Mouse (Mus musculus) ovary, adult 18-20 months (tissue): Measurements from ENCODE around the gene Aven.

Source experiments
- DNase-seq: peaks from one replicate; pipeline ENCODE4 v3.0.0; 2022; ENCODE audit warnings: low spot score, mixed read lengths

Gene Aven

DNA sequence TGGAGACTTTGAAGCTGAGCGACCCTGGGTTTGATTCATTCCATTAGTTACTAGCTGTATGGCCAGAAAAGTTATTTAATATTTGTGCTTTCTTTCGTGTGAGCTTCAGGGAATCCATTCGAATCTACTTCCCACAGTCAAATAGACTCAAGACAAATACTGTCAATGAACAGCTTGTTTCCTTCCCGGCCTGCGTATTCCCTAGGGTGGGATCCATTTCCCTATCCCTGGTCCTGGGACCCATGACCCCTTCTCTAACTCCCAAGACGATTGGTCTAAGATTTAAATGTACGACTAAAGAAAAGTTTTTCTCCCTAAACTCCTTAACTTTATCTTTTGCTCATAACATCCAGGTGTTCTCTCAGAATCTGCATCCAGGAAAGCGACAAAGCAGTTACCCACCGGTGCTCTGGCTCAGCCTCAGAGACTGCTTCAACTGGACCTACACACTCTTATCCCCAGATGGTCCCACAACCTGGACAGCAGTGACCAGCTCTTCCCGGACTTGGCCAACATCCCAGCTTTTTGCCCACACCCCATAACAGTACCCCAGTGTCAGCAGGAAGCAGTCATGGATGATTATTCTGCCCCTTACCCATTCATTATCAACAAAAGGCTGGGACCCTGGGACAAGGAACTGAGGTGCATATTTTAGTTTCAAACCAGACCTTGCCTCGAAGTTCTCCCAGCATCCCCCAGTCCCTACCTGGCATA, 2.1 kb upstream of the Aven start:
- no peak for DNase-seq

- DNase-seq: no peak
These were observed 1.1 kb upstream of the Aven start for GRCm38 (mm10) chr2:112491629-112492028.

- DNase-seq: no peak
These were observed 321 bp upstream of the Aven start for GRCm38 (mm10) chr2:112492431-112492855.

- no peak for DNase-seq
These were observed 936 bp downstream of the Aven start for GRCm38 (mm10) chr2:112493539-112494260.

DNA sequence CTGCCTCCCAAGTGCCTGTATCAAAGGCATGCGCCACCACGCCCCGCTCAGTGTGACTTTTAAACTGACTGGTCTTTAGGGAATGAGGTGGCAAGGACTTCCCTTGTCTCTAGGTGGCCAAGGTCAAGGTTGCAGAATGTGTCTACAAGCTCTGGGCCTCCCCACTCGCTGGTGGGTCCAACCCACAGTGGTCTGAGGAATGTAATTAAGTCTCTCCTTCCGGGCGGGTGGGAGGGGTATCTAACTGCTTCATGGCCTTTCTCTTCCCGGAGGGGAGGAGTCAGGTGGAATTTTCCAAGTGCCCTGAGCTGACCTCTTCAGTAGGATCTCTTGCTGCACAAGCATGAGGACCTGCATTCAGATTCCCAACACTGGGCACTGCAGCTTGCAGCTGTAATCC, 5.1 kb downstream of the Aven start:
- no peak for DNase-seq

DNA sequence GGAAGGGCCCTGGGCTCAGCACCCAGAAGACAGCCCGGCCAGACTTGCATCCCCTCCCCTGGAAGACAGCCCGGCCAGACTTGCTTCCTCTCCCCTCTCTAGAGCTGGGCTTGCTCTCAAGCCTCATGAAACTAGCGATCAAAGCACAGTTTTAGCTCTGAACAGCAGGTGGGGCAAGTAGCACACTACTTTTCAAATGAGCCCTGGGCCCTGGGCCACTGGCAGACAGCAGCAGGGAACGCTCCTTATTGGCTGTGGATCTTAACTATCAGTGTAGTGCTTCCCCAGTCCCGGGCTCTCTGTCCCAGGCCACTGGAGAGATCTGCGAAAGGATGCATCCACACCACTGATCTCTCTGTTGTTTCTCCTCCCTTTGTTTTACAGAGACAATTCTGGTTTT, 8.4 kb downstream of the Aven start:
- peak; percentile 63 for DNase-seq

- DNase-seq: no peak
These were observed 11.2 kb downstream of the Aven start for GRCm38 (mm10) chr2:112503978-112504377.

GRCm38 (mm10) chr2:112506841-112507435, 14.2 kb downstream of the Aven start:
- no peak for DNase-seq

DNA sequence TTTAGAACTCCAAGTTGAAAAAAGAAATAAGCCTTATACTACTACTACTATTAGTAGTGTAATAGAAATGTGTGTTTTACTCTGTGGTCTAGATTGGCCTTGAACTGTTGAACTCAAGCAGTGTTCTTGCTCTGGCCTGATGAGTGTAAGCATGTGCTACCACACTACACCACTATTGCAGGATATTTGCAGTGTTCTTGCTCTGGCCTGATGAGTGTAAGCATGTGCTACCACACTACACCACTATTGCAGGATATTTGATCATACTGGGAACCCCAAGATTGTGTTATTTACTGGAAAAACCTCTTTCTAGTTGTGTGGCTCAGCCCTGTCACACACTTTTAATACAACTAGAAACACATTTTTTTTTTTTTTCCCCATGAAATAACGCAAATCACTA, 14.7 kb downstream of the Aven start:
- DNase-seq: no peak

DNA sequence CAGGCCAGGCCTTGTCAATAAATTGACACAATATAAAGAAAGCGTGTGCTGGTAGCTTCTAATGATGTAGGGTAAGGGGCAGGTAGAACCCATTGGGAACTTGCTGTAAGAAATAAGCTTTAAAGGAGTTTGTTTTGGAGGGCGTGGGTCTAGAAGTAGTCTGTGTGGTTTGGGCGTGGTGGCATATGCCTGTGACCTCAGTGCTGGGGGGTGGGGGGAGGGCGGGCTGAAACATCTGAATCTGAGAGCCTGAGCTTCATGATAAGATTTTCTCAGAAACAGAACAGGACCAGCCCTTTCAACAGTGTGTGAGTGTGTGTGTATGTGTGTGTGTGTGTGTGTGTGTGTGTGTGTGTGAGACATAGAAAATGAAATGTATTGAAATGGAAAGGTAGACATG, 17.4 kb downstream of the Aven start:
- no peak for DNase-seq

DNA sequence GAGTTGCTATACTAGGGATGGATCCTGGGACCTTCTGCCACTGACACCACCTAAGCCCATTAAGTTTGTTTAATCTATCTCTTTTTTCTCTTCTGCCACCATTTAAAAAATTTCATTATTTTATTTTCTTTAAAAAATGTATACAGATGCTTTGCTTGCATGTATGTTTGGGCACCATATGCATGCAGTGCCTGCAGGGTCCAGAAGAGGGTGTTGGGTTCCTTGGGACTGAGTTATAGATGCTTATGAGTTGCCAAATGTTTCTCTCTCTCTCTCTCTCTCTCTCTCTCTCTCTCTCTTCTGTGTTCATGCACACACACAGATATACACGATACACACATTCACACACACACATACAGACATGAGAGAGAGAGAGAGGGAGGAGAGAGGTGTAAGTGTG, 20.3 kb downstream of the Aven start:
- DNase-seq: no peak

- no peak for DNase-seq
These were observed 24.0 kb downstream of the Aven start for GRCm38 (mm10) chr2:112516728-112517127.

DNA sequence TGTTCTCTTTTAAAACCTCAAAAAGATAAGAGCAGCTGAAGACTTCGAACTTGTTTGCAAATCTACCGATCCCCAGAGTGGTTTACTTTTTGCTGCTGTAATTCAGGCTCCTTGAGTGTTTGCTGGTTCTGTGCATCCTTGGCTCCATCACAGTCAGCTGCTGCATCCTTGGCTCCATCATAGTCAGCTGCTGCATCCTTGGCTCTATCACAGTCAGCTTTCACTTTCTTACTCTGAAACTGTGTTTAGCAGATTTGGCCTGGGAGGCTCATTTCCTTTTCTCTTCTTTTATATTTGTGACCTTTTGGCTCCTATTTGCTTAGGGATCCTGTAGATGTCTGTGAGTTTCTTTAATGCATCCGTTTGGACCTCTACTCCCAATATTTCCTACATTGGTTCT, 24.5 kb downstream of the Aven start:
- no peak for DNase-seq

GRCm38 (mm10) chr2:112518541-112518940, 25.8 kb downstream of the Aven start:
- no peak for DNase-seq

- no peak for DNase-seq
These were observed 28.0 kb downstream of the Aven start for GRCm38 (mm10) chr2:112520526-112521482.

DNA sequence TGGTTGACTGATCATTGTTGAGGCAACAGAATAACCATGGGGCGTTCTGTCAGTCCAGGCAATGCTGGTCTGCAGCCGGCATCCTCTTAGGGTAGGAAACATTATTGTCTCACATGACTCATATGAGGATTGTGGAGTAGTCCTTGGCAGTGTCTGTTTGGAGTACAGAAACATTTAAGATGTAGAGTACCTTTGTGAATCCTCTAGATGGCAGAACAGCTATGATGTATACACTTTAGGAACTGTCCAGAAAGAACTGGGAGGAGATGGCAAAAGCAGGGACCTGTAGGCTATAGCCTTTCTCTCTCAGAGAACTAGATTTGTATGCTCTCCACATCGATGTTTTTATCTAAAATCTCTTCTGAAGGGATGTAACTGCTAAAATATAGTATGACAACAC, 34.2 kb downstream of the Aven start:
- DNase-seq: no peak

DNA sequence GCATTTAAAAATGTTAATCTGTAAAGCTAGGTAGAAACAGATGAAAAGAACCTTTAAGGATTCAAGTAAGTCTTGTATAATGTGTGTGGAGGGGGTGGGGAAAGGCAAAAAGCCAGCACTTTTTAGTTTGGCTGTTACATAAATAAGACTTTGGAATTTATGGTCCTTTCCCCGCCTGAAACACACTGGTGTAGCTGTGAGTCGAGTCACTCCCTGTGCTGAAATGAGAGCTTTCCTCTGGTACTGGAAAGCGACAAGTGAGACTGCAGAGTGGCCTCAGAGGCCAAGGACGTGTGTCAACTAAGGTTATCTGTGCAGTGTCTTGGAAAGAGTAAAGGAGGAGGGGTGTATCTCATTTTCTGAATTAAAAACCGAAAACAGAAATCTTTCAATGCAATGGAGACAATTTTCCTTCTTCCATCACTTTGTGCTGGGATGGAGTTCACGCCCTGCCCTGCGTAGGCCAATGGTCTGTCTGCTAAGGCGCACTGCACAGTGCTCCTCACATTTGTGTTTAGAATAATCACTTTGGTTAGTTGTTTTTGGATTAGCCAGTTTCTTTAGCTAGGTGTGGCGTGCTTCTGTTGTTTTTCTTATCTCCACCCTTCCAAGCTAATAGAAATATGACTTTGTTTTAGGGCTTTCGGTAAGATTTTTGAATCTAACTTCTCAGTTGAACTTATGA, 40.2 kb downstream of the Aven start:
- DNase-seq: no peak

DNA sequence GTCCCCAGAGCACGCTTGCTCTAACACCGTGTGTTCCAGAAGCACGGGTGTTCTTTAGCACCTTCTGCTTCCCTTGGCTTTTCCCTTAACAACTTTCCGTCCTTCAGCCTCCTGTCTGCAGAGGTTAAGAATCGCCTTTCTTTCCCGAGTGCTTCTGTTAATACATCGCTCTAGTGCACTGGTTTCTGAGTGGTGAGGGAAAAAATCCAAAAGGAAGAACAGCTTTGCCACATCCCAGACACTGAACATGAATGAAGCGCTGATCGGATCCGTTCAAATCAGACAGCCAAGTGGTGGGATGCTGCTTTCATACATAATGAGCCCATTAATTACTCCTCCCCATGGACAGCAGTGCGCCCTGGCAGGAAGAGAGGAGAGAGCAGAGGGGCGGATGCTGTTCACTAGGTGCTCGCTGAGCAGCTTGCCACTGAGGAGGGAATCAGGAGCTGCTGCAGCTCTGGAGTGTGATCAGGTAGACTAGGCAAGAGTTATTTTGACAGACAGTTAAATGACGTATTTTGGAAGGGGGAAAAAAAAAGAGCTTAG, 42.0 kb downstream of the Aven start:
- DNase-seq: no peak

GRCm38 (mm10) chr2:112538783-112539182, 46.0 kb downstream of the Aven start:
- no peak for DNase-seq

DNA sequence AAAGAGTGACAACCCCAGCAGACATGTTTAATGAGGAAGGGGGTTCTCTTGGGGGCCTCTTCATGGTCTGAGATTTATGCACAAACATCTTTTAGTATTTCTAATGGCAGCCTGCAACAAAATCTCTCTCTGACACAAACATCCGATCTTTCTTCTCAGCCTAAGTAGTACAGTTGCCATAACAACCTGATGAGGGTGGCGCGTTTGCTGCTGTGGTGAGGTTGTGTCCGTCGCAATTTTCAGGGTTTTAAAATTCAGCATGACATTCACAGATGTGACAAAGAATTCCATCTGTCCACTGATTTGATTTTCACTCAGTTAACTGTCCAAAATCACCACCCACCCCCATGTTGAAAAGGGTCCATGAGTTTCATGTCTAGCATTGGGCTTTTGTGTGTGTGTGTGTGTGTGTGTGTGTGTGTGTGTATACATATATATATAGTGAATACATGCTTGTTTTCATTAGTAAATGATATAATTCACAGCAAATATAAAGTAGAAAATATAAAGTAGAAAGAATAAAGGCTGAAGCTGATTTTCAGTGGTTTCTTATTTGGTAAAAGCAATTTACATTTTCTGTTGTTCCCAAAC, 49.0 kb downstream of the Aven start:
- DNase-seq: no peak

- DNase-seq: no peak
These were observed 63.8 kb downstream of the Aven start for GRCm38 (mm10) chr2:112556527-112556926.
